Mouse (Mus musculus): Measurements from ENCODE around the gene Xpr1. TPM values are rescaled to one million over a fixed set of nuclear protein-coding genes. Genes with fewer than 3 reads are reported as not detected.

Xpr1 gene
- polyA plus RNA-seq, 1 experiment: 43.9 TPM

GRCm38 (mm10) chr1:155247441-155247840 is 169.8 kb downstream of the Xpr1 start:
- Histone ChIP-seq H3K4me3 (ENCODE audit: insufficient read depth, low read length) (no peak overlapping the region), H3K4me1 (ENCODE audit: control insufficient read depth, insufficient read depth, low read length) (no peaks in the 10 kb centered on the region), H3K27ac (ENCODE audit: insufficient read depth, low read depth, low read length) (no peak overlapping the region)
- no peak for TF ChIP-seq CTCF (IDR thresholded peaks at IDR 0.05; ENCODE audit: low read depth, low read length)
- no peak for TF ChIP-seq POLR2A (IDR thresholded peaks at IDR 0.05; ENCODE audit: borderline replicate concordance, low read depth, low read length)

- no peak for TF ChIP-seq POLR2A (IDR thresholded peaks at IDR 0.05; ENCODE audit: borderline replicate concordance, low read depth, low read length)
- no peak for TF ChIP-seq CTCF (IDR thresholded peaks at IDR 0.05; ENCODE audit: low read depth, low read length)
- Histone ChIP-seq H3K27ac (ENCODE audit: insufficient read depth, low read depth, low read length) (no peak overlapping the region), H3K4me1 (ENCODE audit: control insufficient read depth, insufficient read depth, low read length) (no peaks in the 10 kb centered on the region), H3K4me3 (ENCODE audit: insufficient read depth, low read length) (no peak overlapping the region)
Observed at GRCm38 (mm10) chr1:155245516-155245915, 171.7 kb downstream of the Xpr1 start.

- H3K27ac ChIP-seq (ENCODE audit: insufficient read depth, low read depth, low read length): no peak overlapping the region
Observed at GRCm38 (mm10) chr1:155244771-155245211, 172.4 kb downstream of the Xpr1 start.

GRCm38 (mm10) chr1:155243797-155244770 is 173.1 kb downstream of the Xpr1 start, which contains the start of gene BC034090:
Gene BC034090, minus strand, starts transcription at chr1:155244444.
- H3K4me3 ChIP-seq (ENCODE audit: insufficient read depth, low read length): peak within 1 kb of the TSS; percentile 41
- TF ChIP-seq POLR2A (IDR thresholded peaks at IDR 0.05; ENCODE audit: borderline replicate concordance, low read depth, low read length) (no peak), CTCF (IDR thresholded peaks at IDR 0.05; ENCODE audit: low read depth, low read length) (no peak)
- H3K27ac ChIP-seq (ENCODE audit: insufficient read depth, low read depth, low read length): no peak within 1 kb of the TSS

More at GRCm38 (mm10) chr1:155244771-155245211, 172.4 kb downstream of the Xpr1 start:
- Histone ChIP-seq H3K4me1 (ENCODE audit: control insufficient read depth, insufficient read depth, low read length) (no peaks in the 10 kb centered on the region), H3K4me3 (ENCODE audit: insufficient read depth, low read length) (peak overlapping the region; percentile 41)
- TF ChIP-seq CTCF (IDR thresholded peaks at IDR 0.05; ENCODE audit: low read depth, low read length) (no peak), POLR2A (IDR thresholded peaks at IDR 0.05; ENCODE audit: borderline replicate concordance, low read depth, low read length) (no peak)

GRCm38 (mm10) chr1:155242488-155242745 is 174.8 kb downstream of the Xpr1 start:
- Histone ChIP-seq H3K4me1 (ENCODE audit: control insufficient read depth, insufficient read depth, low read length) (no peaks in the 10 kb centered on the region), H3K4me3 (ENCODE audit: insufficient read depth, low read length) (no peak overlapping the region), H3K27ac (ENCODE audit: insufficient read depth, low read depth, low read length) (no peak overlapping the region)
- TF ChIP-seq POLR2A (IDR thresholded peaks at IDR 0.05; ENCODE audit: borderline replicate concordance, low read depth, low read length) (no peak), CTCF (IDR thresholded peaks at IDR 0.05; ENCODE audit: low read depth, low read length) (no peak)

More at GRCm38 (mm10) chr1:155243797-155244770, 173.1 kb downstream of the Xpr1 start, which contains the start of gene BC034090:
- H3K4me1 ChIP-seq (ENCODE audit: control insufficient read depth, insufficient read depth, low read length): no peaks in the 10 kb centered on the region

- H3K27ac ChIP-seq (ENCODE audit: insufficient read depth, low read depth, low read length): no peak overlapping the region
- no peak for TF ChIP-seq CTCF (IDR thresholded peaks at IDR 0.05; ENCODE audit: low read depth, low read length)
- TF ChIP-seq POLR2A (IDR thresholded peaks at IDR 0.05; ENCODE audit: borderline replicate concordance, low read depth, low read length): no peak
- no peak overlapping the region for H3K4me3 ChIP-seq (ENCODE audit: insufficient read depth, low read length)
- H3K4me1 ChIP-seq (ENCODE audit: control insufficient read depth, insufficient read depth, low read length): no peaks in the 10 kb centered on the region
Observed at GRCm38 (mm10) chr1:155241701-155242487, 175.3 kb downstream of the Xpr1 start.

- no peak overlapping the region for H3K27ac ChIP-seq (ENCODE audit: insufficient read depth, low read depth, low read length)
- TF ChIP-seq POLR2A (IDR thresholded peaks at IDR 0.05; ENCODE audit: borderline replicate concordance, low read depth, low read length) (no peak), CTCF (IDR thresholded peaks at IDR 0.05; ENCODE audit: low read depth, low read length) (no peak)
- no peak overlapping the region for H3K4me3 ChIP-seq (ENCODE audit: insufficient read depth, low read length)
- H3K4me1 ChIP-seq (ENCODE audit: control insufficient read depth, insufficient read depth, low read length): no peaks in the 10 kb centered on the region
Observed at GRCm38 (mm10) chr1:155239962-155240717, 177.1 kb downstream of the Xpr1 start.

- Histone ChIP-seq H3K4me3 (ENCODE audit: insufficient read depth, low read length) (no peak overlapping the region), H3K27ac (ENCODE audit: insufficient read depth, low read depth, low read length) (no peak overlapping the region), H3K4me1 (ENCODE audit: control insufficient read depth, insufficient read depth, low read length) (no peaks in the 10 kb centered on the region)
- TF ChIP-seq CTCF (IDR thresholded peaks at IDR 0.05; ENCODE audit: low read depth, low read length): no peak
- TF ChIP-seq POLR2A (IDR thresholded peaks at IDR 0.05; ENCODE audit: borderline replicate concordance, low read depth, low read length): no peak
Observed at GRCm38 (mm10) chr1:155239169-155239568, 178.0 kb downstream of the Xpr1 start.

- H3K4me1 ChIP-seq (ENCODE audit: control insufficient read depth, insufficient read depth, low read length): no peaks in the 10 kb centered on the region
Observed at GRCm38 (mm10) chr1:155238126-155238525, 179.1 kb downstream of the Xpr1 start.

More at GRCm38 (mm10) chr1:155238126-155238525, 179.1 kb downstream of the Xpr1 start:
- TF ChIP-seq CTCF (IDR thresholded peaks at IDR 0.05; ENCODE audit: low read depth, low read length) (no peak), POLR2A (IDR thresholded peaks at IDR 0.05; ENCODE audit: borderline replicate concordance, low read depth, low read length) (no peak)
- Histone ChIP-seq H3K27ac (ENCODE audit: insufficient read depth, low read depth, low read length) (no peak overlapping the region), H3K4me3 (ENCODE audit: insufficient read depth, low read length) (no peak overlapping the region)

Data from bone marrow macrophage, adult 2 months (primary cell).